Mouse (Mus musculus): ENCODE measurements around the gene Prkd2. TPM values are rescaled to one million over a fixed set of nuclear protein-coding genes. Genes with fewer than 3 reads are reported as not detected.
A peak's percentile ranks its signal among the peaks of the same experiment; 100 is the strongest.

The Prkd2 gene
- polyA plus RNA-seq, 1 experiment from 2014 or later = 6.6 TPM

DNA sequence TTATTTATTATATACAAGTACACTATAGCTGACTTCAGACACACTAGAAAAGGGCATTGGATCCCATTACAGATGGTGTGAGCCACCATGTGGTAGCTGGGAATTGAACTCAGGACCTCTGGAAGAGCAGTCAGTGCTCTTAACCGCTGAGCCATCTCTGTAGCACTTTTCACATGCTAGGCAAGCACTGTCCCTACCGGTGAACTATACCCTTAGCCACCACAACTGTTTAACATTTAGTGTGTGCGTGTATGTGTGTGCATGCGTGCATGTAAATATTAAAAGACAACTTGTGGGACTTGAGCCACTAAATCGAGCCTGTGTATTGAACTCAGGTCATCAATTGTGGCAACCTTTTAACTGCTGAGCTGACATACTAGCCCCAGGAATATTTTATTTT, 4.1 kb downstream of the Prkd2 start:
- no peak for ATAC-seq
- peaks cover 27% of the 10 kb centered on the region for H3K4me1 ChIP-seq (replicated peaks; ENCODE audit: control insufficient read depth, insufficient read depth, low read length)

DNA sequence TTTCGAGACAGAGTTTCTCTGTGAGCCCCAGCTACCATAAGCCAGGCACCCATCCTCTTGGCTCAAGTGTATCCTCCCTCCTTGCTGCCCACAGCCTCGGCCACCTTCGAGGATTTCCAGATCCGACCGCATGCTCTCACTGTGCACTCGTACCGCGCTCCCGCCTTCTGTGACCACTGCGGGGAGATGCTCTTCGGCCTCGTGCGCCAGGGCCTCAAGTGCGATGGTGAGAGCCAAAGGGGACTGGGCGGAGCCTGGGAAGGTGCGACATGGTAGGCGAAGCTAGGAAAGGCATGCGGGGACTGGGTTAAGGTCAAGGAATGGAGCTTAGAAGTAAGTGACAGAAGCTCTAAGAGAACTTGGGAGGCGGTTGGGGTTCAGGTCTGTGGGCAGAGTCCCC, 4.8 kb downstream of the Prkd2 start:
- no peaks in the 10 kb centered on the region for H3K27me3 ChIP-seq (replicated peaks; ENCODE audit: control insufficient read depth, insufficient read depth, low read length)
- no peak overlapping the region for H3K9ac ChIP-seq (replicated peaks; ENCODE audit: low read depth, low read length)
- H3K4me2 ChIP-seq (ENCODE audit: low read length) = no peak overlapping the region
- no peak overlapping the region for H3K27ac ChIP-seq (ENCODE audit: low read length)
- WGBS = 85% methylated on average over 19 of the region's 19 CpGs
- no peak overlapping the region for H3K4me3 ChIP-seq (replicated peaks; ENCODE audit: low read length)
- no peaks in the 10 kb centered on the region for H3K9me3 ChIP-seq (ENCODE audit: control insufficient read depth, low read length)
- no peak for ATAC-seq
- H3K36me3 ChIP-seq (ENCODE audit: control insufficient read depth, insufficient read depth) = 0 out of 2 replicates have a peak, but pooled peaks cover 2% of the 10 kb centered on the region
- peaks cover 27% of the 10 kb centered on the region for H3K4me1 ChIP-seq (replicated peaks; ENCODE audit: control insufficient read depth, insufficient read depth, low read length)

More for the DNA sequence above, 4.1 kb downstream of the Prkd2 start:
- H3K36me3 ChIP-seq (ENCODE audit: control insufficient read depth, insufficient read depth) = 0 out of 2 replicates have a peak, but pooled peaks cover 2% of the 10 kb centered on the region
- no peak overlapping the region for H3K27ac ChIP-seq (ENCODE audit: low read length)
- no peaks in the 10 kb centered on the region for H3K9me3 ChIP-seq (ENCODE audit: control insufficient read depth, low read length)
- no peak overlapping the region for H3K4me3 ChIP-seq (replicated peaks; ENCODE audit: low read length)
- no peaks in the 10 kb centered on the region for H3K27me3 ChIP-seq (replicated peaks; ENCODE audit: control insufficient read depth, insufficient read depth, low read length)
- H3K4me2 ChIP-seq (ENCODE audit: low read length) = no peak overlapping the region
- WGBS = 94% methylated on average over 5 of the region's 5 CpGs
- H3K9ac ChIP-seq (replicated peaks; ENCODE audit: low read depth, low read length) = no peak overlapping the region

DNA sequence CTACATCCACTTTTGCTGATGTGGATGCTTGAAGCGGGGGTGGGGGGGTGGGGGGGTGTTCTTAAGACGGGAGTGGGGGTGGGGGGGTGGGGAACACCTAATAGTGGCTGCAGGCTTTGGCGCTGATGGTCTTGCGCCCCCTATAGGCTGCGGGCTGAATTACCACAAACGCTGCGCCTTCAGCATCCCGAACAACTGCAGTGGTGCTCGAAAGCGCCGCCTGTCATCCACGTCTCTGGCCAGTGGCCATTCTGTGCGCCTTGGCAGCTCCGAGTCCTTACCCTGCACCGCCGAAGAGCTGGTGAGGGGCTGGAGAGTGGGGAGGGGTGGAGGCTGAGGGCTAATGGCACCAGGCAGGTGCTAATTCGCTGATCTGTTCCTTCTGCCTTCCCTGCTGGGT, 5.9 kb downstream of the Prkd2 start:
- Histone ChIP-seq H3K9me3 (ENCODE audit: control insufficient read depth, low read length) (no peaks in the 10 kb centered on the region), H3K4me3 (replicated peaks; ENCODE audit: low read length) (no peak overlapping the region), H3K4me2 (ENCODE audit: low read length) (no peak overlapping the region), H3K4me1 (replicated peaks; ENCODE audit: control insufficient read depth, insufficient read depth, low read length) (peaks cover 22% of the 10 kb centered on the region), H3K27ac (ENCODE audit: low read length) (no peak overlapping the region), H3K36me3 (ENCODE audit: control insufficient read depth, insufficient read depth) (0 out of 2 replicates have a peak, but pooled peaks cover 2% of the 10 kb centered on the region), H3K9ac (replicated peaks; ENCODE audit: low read depth, low read length) (no peak overlapping the region), H3K27me3 (replicated peaks; ENCODE audit: control insufficient read depth, insufficient read depth, low read length) (no peaks in the 10 kb centered on the region)
- 13% methylated on average over 17 of the region's 17 CpGs for WGBS
- ATAC-seq = no peak

DNA sequence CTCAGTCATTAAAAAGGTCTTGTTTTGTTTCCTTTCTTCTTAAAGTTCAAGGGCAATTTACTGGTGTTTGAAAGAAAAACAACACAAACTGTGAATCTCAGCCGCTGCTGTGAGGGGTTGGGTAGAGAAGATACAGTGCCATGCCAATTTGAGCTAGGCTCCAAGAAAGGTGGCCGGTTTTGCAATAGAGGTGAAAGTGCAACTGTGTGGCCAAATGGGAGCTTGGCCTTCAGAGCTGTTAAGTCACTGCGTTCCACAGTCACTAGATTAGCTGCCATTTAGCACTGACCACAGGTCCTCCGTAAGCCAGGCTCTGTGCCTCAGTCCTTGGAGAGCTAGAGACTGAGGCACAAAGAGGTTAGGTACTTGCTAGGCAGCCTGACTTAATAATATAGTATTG, 8.9 kb downstream of the Prkd2 start:
- Histone ChIP-seq H3K27me3 (replicated peaks; ENCODE audit: control insufficient read depth, insufficient read depth, low read length) (no peaks in the 10 kb centered on the region), H3K4me3 (replicated peaks; ENCODE audit: low read length) (no peak overlapping the region), H3K9me3 (ENCODE audit: control insufficient read depth, low read length) (no peaks in the 10 kb centered on the region), H3K4me2 (ENCODE audit: low read length) (no peak overlapping the region), H3K27ac (ENCODE audit: low read length) (no peak overlapping the region), H3K4me1 (replicated peaks; ENCODE audit: control insufficient read depth, insufficient read depth, low read length) (0 out of 2 replicates have a peak, but pooled peaks cover 2% of the 10 kb centered on the region), H3K9ac (replicated peaks; ENCODE audit: low read depth, low read length) (no peak overlapping the region), H3K36me3 (ENCODE audit: control insufficient read depth, insufficient read depth) (peaks cover 6% of the 10 kb centered on the region)
- 95% methylated on average over 4 of the region's 4 CpGs for WGBS
- ATAC-seq = no peak

DNA sequence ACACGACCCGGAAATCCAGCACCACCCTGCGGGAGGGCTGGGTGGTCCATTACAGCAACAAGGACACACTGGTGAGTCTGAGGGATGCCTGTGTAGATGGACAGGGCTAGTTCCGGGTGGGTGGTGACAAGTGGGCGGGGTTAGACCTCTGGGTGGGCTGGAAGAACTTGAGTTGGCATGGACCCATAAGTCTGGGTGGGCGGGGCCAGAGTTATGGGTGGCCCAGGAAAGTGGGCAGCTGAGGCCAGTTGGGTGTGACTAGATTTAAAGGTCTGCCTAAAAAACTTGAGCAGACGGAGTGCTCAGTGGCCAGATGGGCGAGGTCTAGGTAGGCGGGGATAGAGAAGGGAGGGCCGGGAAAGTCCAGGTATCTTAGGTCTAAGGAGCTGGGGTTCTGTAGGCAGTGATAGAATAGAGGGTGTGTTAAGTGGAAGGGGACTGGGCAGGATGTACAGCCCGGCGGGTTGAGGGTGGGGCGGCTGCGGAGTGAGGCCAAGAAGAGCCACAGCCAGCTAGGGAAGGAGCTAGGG, 10.7 kb downstream of the Prkd2 start:
- ATAC-seq = no peak
- Histone ChIP-seq H3K4me2 (ENCODE audit: low read length) (no peak overlapping the region), H3K9ac (replicated peaks; ENCODE audit: low read depth, low read length) (no peak overlapping the region), H3K27me3 (replicated peaks; ENCODE audit: control insufficient read depth, insufficient read depth, low read length) (no peaks in the 10 kb centered on the region), H3K4me1 (replicated peaks; ENCODE audit: control insufficient read depth, insufficient read depth, low read length) (0 out of 2 replicates have a peak, but pooled peaks cover 2% of the 10 kb centered on the region), H3K27ac (ENCODE audit: low read length) (no peak overlapping the region), H3K4me3 (replicated peaks; ENCODE audit: low read length) (no peak overlapping the region), H3K9me3 (ENCODE audit: control insufficient read depth, low read length) (no peaks in the 10 kb centered on the region), H3K36me3 (ENCODE audit: control insufficient read depth, insufficient read depth) (peaks cover 9% of the 10 kb centered on the region)
- 81% methylated on average over 14 of the region's 14 CpGs for WGBS

DNA sequence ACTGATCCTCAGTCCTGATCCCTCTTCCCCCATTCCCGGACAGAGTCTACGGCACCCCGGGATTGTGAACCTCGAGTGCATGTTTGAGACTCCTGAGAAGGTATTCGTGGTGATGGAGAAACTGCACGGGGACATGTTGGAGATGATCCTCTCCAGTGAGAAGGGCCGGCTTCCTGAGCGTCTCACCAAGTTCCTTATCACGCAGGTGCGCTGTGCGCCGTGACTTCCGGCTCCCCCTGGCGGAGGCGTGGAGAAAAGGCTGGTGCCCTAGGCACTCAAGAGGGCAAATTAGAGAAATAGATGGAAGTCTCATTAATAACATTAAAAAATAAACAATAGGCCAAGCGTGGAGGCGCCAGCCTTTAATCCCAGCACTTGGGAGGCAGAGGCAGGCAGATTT, 15.6 kb downstream of the Prkd2 start:
- H3K9ac ChIP-seq (replicated peaks; ENCODE audit: low read depth, low read length) = no peak overlapping the region
- 20% methylated on average over 17 of the region's 17 CpGs for WGBS

DNA sequence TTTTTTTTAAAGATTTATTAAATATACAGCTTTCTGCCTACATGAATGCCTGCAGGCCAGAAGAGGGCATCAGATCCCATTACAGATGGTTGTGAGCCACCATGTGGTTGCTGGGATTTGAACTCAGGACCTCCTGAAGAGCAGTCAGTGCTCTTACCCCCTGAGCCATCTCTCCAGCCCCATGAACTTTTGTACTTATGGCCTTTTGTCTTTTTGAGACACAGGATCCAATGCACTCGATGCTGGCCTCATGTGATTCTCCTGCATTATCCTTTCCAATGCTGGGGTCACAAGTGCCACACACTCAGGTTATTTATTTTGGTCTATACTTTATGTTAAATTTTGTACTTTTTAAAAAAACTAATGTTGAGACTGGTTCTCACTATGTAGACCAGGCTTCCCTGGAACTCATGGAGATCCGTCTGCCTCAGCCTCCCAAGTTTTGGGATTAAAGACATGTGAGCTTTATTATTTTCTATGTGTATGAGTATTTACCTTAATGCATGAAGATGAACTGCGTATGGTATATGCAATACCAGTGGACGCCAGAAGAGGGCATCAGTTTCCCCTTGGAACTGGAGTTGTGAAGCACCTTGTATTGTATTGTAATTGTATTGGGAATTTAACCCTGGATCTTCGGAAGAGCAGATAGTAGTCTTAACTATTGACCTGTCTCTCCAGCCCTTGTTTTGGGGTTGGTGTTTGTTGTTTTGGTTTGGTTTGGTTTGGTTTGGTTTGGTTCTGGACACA, 17.4 kb downstream of the Prkd2 start:
- Histone ChIP-seq H3K4me2 (ENCODE audit: low read length) (no peak overlapping the region), H3K9ac (replicated peaks; ENCODE audit: low read depth, low read length) (no peak overlapping the region), H3K27ac (ENCODE audit: low read length) (no peak overlapping the region), H3K36me3 (ENCODE audit: control insufficient read depth, insufficient read depth) (peaks cover 7% of the 10 kb centered on the region), H3K27me3 (replicated peaks; ENCODE audit: control insufficient read depth, insufficient read depth, low read length) (no peaks in the 10 kb centered on the region), H3K4me3 (replicated peaks; ENCODE audit: low read length) (no peak overlapping the region), H3K9me3 (ENCODE audit: control insufficient read depth, low read length) (no peaks in the 10 kb centered on the region), H3K4me1 (replicated peaks; ENCODE audit: control insufficient read depth, insufficient read depth, low read length) (no peaks in the 10 kb centered on the region)
- no peak for ATAC-seq
- WGBS = 26% methylated on average over 5 of the region's 5 CpGs

More for the DNA sequence above, 15.6 kb downstream of the Prkd2 start:
- H3K4me2 ChIP-seq (ENCODE audit: low read length) = no peak overlapping the region
- H3K9me3 ChIP-seq (ENCODE audit: control insufficient read depth, low read length) = no peaks in the 10 kb centered on the region
- H3K27ac ChIP-seq (ENCODE audit: low read length) = no peak overlapping the region
- no peaks in the 10 kb centered on the region for H3K27me3 ChIP-seq (replicated peaks; ENCODE audit: control insufficient read depth, insufficient read depth, low read length)
- H3K4me1 ChIP-seq (replicated peaks; ENCODE audit: control insufficient read depth, insufficient read depth, low read length) = no peaks in the 10 kb centered on the region
- H3K36me3 ChIP-seq (ENCODE audit: control insufficient read depth, insufficient read depth) = peaks cover 7% of the 10 kb centered on the region
- ATAC-seq = no peak
- no peak overlapping the region for H3K4me3 ChIP-seq (replicated peaks; ENCODE audit: low read length)

DNA sequence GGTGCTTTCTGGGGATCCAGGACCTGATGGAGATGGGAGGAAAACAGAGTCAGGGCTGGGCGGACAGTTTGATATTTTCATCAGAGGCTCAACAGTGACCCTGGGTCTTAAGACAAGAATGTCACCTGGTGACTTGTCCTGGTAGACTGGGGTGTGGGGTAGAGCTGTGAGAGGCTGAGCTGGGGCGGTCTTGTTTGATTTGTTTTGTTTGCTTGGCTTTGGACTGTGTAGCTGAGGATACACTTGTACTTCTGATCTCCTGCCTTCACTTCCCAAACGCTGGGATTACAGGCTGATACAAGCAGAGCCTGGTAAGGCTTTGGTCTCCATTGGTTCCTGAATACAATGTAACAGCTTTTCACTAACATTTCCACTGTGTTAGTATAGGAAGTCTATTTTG, 24.8 kb downstream of the Prkd2 start:
- Histone ChIP-seq H3K4me1 (replicated peaks; ENCODE audit: control insufficient read depth, insufficient read depth, low read length) (peaks cover 6% of the 10 kb centered on the region), H3K9me3 (ENCODE audit: control insufficient read depth, low read length) (no peaks in the 10 kb centered on the region), H3K4me3 (replicated peaks; ENCODE audit: low read length) (no peak overlapping the region), H3K27me3 (replicated peaks; ENCODE audit: control insufficient read depth, insufficient read depth, low read length) (no peaks in the 10 kb centered on the region), H3K36me3 (ENCODE audit: control insufficient read depth, insufficient read depth) (peaks cover 6% of the 10 kb centered on the region), H3K4me2 (ENCODE audit: low read length) (no peak overlapping the region), H3K27ac (ENCODE audit: low read length) (no peak overlapping the region), H3K9ac (replicated peaks; ENCODE audit: low read depth, low read length) (no peak overlapping the region)
- WGBS = 88% methylated on average over 3 of the region's 3 CpGs
- no peak for ATAC-seq

DNA sequence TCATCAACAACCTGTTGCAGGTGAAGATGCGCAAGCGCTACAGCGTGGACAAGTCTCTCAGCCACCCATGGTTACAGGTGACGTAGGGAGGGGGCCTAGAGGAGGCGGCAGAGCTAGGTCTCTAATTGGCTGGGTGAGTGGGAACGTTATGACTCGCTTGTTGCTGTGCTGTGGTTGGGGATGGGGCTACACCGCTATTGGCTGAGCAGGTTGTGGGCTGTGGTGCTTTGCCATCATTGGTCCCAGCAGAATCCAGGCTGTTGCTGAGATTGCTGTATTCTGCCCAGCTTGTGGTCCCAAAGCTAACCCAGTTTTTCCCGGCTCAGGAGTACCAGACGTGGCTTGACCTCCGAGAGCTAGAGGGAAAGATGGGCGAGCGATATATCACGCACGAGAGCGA, 26.8 kb downstream of the Prkd2 start:
- WGBS = 7% methylated on average over 16 of the region's 16 CpGs
- peaks cover 6% of the 10 kb centered on the region for H3K36me3 ChIP-seq (ENCODE audit: control insufficient read depth, insufficient read depth)
- H3K4me1 ChIP-seq (replicated peaks; ENCODE audit: control insufficient read depth, insufficient read depth, low read length) = peaks cover 11% of the 10 kb centered on the region
- H3K9ac ChIP-seq (replicated peaks; ENCODE audit: low read depth, low read length) = peak overlapping the region; percentile 52
- no peaks in the 10 kb centered on the region for H3K9me3 ChIP-seq (ENCODE audit: control insufficient read depth, low read length)
- peak; percentile 99 for ATAC-seq
- H3K27me3 ChIP-seq (replicated peaks; ENCODE audit: control insufficient read depth, insufficient read depth, low read length) = no peaks in the 10 kb centered on the region
- H3K4me3 ChIP-seq (replicated peaks; ENCODE audit: low read length) = peak overlapping the region; percentile 42
- peak overlapping the region; percentile 55 for H3K4me2 ChIP-seq (ENCODE audit: low read length)
- H3K27ac ChIP-seq (ENCODE audit: low read length) = peak overlapping the region; percentile 72

All from forebrain, embryonic 16.5 days (tissue).